Mouse (Mus musculus): Measurements from ENCODE around the gene Washc4.

The Washc4 gene

GRCm38 (mm10) chr10:83603956-83604564 lies 60.5 kb downstream of the Washc4 start:
- no peak for DNase-seq

DNA sequence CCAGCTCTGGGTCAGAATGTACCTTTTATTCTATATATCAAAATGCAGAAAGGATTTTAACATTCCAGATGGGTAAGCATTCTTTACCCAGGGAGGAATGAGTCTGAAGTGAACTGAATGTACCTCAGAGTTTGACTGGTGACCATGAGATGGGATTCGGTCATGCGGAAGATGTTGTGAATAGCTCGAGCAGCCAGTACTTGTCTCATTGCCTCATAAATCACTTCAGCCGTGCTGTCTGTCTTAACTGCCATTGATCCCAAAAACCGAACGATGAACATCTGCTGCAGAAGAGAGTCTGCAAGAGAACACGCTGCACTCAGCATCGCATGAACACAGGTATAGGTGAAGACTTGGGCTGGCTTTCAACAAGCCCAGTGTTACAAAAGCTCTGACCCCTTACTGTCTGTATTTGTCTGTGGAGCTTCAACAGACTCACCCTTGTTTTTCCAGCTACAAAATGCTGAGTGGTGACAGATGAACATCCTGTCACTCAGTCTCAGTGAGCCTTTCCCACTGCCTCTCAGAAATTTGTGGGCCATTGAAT lies 62.2 kb downstream of the Washc4 start:
- DNase-seq: no peak

DNA sequence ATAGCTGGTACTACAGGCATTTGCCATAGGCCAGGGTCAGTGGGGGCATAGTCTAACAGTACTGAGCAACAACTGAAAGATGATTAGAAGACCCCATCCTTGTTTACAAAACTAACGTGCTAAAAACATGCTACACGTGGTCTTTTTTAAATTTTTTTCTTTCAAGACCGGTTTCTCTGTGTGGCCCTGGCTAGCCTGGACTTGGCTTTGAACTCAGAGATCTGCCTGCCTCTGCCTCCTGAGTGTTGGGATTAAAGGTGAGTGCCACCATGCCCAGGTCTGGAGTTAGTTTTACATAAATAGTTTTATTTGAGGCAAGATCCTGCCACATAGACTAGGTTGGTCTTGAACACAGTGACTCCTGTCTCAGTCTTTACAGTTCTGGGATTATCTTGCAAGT lies 63.6 kb downstream of the Washc4 start:
- DNase-seq: no peak

DNA sequence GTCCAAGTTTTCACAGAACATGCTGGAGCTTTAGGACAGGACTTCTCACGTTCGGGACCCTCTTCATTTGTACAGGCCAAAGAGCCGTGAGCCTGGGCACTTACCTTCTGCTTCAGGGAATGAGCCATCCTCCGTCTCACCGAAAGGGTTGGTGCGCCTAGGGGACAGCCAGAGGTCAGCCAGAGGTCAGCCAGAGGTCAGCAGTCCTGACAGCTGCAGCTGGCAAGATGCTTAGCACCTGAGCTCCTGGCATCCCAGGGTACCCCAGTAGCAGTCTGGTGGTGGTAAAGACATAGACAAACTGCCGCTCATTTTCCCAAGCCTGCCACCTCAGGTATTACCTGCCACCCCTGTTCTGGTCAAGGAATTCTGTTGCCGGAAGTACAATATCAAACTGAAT lies 65.0 kb downstream of the Washc4 start:
- DNase-seq: no peak

DNA sequence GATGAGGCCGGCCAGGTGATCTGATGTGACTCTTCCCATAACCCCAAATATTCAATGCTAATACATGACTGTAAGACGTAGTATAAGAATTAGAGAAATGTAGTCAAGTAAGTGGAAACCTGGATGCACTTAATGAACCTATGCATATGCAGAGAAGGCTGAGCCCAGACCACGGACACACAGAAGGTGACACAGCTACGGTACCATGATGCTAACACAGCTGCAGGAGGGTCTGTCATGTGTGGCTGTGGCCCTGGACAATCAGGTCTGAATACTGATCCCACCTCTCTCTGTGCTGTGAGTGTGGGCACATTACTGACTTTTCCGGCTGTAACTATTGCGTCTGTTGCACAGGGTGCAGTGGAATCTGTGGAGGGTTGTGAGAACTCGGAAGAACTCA lies 67.0 kb downstream of the Washc4 start:
- no peak for DNase-seq

DNA sequence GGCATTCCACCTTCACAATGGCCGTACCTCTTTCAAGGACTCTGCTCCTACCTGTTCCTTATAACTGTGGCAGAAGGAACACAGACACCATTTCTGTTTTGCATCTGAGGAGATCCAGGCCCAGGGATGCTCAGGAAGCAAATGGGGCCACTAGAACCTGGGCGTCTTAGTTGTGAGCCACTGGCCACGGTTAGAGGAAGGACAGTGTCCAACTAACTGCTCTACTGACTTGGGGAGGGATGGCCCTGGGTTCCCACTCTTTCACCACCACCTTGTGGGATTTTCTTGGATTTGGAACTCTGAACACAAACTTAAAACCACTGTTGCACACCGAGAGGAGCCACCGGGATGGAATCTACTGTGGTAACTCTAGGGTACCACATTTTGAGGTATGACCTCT lies 68.3 kb downstream of the Washc4 start:
- DNase-seq: no peak

DNA sequence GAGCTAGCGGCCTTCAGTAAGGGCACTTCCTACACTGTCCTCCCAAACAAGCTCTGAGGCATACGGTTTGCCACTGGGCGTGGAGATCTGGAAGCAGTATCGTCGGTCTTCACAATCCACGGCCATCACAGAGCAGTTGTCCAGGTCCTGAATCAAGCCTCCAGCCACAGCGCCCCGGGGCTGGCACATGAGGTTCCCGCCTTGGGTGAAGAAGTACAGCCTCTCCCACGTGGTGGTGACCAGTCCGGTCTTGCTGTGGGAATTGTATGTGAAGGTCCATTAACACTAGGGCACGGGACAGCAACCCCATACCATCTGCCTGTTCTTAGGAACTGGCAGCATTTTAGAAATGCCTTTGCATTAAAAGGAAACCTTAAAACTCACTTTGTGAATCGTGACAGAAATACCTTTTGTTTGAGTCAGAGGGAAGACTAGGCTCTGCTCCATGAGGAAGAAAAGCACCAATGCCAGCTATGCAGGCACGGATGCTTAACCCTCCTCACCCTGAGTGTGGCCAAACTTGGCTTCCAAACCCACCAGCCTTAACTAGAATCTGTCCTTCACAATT lies 69.2 kb downstream of the Washc4 start:
- DNase-seq: no peak

DNA sequence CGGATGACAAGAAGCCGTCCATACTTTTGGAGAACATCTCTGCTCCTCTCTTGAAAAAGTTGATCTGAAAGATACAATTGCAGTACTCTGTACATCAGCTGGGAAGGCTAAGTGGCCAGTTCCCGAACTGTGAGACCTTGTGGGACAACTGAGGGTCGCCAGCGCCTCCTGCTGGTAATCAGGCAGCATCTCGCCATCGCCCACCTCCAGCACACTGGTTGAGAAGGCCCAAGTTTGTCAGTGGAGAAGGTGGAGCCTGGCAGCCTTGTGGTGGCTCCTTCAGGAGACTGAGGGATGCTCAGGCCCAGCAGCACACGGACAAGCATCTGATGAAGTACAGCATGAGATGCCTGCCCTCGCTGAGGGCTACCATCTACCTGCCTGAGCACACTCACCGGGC lies 73.8 kb downstream of the Washc4 start:
- DNase-seq: peak; percentile 62

GRCm38 (mm10) chr10:83618819-83619440 lies 75.4 kb downstream of the Washc4 start:
- peak; percentile 76 for DNase-seq

DNA sequence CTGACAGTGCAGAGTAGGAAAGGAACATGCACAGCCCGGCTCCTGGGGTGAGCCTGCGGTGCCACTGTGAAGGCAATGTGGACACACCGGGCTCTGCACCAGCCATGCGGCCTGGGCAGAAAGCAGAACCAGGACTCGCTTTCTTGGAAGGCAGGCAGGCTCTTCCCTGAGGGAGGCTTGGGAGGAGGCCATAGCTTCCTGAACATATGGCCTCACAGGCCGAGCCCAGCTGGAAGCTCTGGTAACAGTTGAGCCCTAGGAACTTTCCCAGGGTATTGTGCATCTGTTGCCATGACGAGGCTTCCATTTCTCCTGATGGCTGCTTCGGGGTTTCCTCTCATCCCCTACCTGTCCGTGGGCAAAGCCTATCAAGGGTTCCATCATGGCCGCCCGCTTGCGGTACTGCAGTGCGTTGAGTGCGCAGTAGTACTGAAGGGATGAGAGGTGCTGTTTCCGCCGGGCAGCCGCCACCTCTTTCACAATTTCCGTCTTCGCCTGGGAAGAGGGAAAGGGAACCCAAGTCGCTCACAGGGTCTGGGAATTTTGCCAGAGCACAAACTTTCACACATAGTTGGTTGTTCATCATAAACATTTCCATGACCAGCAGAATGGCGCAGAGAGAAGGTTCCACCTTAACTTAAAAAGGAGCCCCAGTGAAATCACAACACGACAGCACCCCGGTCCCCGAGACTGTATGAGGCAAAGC lies 77.0 kb downstream of the Washc4 start:
- peak; percentile 93 for DNase-seq

DNA sequence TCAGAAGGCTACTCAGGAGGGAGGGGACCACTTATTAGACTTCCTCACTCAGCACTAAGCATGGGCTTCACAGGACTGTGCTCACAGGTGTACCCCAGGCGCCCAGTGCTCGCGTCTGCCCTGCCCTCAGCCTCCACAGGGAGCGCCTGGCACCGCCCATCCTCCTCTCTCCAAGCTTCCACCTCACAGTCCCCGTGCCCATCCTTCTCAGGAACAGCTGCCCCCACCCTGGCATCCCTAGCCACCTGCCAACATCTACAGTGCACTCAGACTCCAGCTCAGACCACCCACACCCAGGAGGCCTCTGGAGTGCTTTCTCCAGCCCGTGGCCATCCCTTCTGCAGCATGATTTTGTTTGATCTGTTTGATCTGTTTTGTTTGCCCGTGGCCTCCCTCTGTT lies 80.5 kb downstream of the Washc4 start:
- DNase-seq: no peak

GRCm38 (mm10) chr10:83624841-83625240 lies 81.3 kb downstream of the Washc4 start:
- DNase-seq: peak; percentile 75

DNA sequence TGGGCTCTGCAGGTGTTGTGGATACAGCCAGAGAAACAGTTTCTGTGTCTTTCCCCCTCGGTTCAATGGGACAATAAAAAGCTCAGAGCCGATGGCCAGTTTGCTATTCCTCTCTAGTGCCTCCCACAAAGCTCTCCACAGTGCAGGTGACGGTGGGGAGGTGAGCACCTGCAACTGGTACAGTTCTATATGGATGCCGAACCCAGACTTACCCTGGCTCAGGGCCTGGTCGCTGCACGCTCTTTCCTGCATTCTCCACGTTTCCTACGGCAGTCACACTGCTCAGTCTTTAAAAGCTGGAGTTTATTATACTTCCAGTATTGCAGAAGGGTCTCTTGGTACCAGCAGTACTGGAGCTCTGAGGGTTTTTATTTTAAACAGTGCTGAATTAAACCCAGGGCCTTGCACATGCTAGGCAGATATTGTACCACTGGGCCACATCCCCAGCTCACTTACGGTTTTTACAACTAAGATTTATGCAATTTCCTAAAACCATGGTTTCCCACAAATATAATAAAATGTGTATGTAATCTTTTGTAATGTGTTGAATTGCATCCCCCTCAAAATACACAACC lies 83.6 kb downstream of the Washc4 start:
- DNase-seq: no peak

DNA sequence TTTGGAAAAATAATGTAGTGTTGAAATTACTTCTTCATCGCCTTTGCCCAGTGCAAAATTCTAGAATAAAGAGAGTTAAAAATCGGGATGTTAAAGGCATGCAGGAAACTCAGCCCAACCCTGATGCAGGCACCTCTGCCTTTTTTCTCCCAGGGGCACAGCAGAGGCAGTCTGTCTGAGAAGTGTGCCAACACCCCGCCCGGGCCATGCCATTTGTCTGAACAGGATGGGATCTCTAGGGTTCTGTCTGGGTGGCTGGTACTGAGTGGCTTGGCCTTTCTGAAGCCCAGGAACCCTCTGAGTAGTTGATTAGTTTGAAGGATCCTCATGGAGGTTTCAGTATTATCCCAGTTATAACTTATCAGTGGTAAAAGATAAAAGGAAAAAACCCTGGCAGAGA lies 84.7 kb downstream of the Washc4 start:
- DNase-seq: peak; percentile 45

GRCm38 (mm10) chr10:83629190-83629781 lies 85.7 kb downstream of the Washc4 start:
- DNase-seq: peak; percentile 53

GRCm38 (mm10) chr10:83629878-83630277 lies 86.3 kb downstream of the Washc4 start:
- DNase-seq: peak; percentile 34

GRCm38 (mm10) chr10:83630899-83631298 lies 87.3 kb downstream of the Washc4 start:
- peak; percentile 89 for DNase-seq

DNA sequence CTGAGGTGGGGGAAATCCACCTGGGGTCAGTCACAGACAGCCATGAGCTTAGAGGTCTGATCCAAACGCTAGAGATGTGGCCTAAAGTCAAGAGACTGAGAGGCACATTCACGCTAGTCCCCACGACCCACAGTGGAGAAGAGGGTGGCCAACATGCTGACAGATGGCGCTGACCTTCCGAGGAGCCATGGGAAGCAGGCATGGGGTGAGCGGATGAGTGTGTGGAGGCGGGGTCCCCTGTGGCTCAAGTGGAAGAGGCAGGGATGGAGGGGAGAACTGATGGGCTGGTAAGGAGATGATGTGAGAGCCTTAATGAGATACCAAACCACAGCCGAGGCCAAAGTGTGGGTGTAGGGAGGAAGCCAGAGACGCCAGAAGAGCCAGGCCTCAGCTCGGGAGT lies 88.2 kb downstream of the Washc4 start:
- peak; percentile 56 for DNase-seq

- DNase-seq: peak; percentile 52
These were observed 89.3 kb downstream of the Washc4 start for GRCm38 (mm10) chr10:83632806-83633374.

DNA sequence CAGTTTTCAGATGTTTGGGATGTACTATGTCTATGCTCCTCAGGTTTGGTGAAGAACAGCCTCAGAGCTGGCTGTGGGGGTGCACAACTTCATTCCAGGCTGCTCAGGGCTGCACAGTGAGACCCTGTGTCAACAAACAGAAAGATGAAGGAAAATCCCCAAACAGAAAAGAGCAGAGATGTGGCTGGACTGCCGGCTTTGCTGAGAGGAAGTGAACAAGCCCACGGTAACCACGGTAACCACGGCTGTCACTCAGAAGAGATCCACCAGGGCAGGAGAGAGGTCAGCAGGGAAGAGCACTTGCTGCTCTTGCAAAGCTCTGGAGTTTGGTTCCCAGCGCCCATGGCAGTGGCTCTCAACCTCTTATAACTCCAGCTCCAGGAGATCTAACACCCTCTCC lies 90.9 kb downstream of the Washc4 start:
- DNase-seq: no peak

DNA sequence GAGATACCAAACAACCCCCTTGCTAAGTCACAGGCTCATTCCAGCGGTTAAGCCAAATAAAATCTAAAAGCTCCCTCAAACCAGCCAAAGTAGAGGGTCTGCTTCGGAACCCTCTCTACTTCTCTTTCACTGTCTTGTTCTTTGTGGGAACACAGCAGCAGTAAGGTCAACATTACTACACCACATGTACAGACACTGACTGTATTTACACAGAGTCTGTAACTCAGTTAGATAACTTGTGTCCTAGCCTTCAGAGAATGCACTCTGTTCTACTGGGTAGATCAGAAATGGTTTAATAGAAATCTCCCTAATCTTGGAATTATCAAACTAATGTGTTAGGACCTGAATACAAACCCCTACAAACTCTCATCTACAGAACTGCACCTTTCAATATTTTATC lies 92.6 kb downstream of the Washc4 start:
- DNase-seq: no peak

- DNase-seq: peak; percentile 43
These were observed 93.7 kb downstream of the Washc4 start for GRCm38 (mm10) chr10:83637295-83637694.

Measured in cerebellum, adult 8-10 months (tissue).